Mouse (Mus musculus) CH12.LX (cell line): ENCODE results near the gene Ebf3. TPM values are rescaled to one million over a fixed set of nuclear protein-coding genes. Genes with fewer than 3 reads are reported as not detected.
A peak's percentile ranks its signal among the peaks of the same experiment; 100 is the strongest.

Experiments used
- DNase-seq: peaks from one replicate; pipeline ENCODE4 v3.0.0-alpha.2; 2013; ENCODE audit errors: extremely low read depth
- H3K27ac ChIP-seq: 2 replicates; pipeline ENCODE4 v1.5.1; 2012; ENCODE audit warnings: low read depth, mild to moderate bottlenecking, control low read depth, moderate library complexity; ENCODE audit not compliant: insufficient read depth
- H3K27me3 ChIP-seq: replicated peaks from 2 replicates; pipeline ENCODE3; 2012; ENCODE audit warnings: inconsistent platforms
- H3K36me3 ChIP-seq, 2 experiments: replicated peaks in 1 of 2; 2 replicates each; pipeline versions ENCODE3 to v1.6.1; 2012; ENCODE audit warnings: inconsistent platforms in 1 of 2, low read length in 1 of 2, mild to moderate bottlenecking in 1 of 2, mixed read lengths in 1 of 2, moderate library complexity in 1 of 2; ENCODE audit not compliant: control insufficient read depth in 1 of 2, insufficient read depth in 1 of 2
- H3K4me1 ChIP-seq, 2 experiments: 2 replicates each; pipeline ENCODE4 v1.6.1; 2012; ENCODE audit warnings: inconsistent platforms in 1 of 2, moderate library complexity in 1 of 2; ENCODE audit not compliant: insufficient read depth in 2 of 2, control insufficient read depth in 1 of 2
- H3K4me2 ChIP-seq: 2 replicates; pipeline ENCODE4 v1.6.1; 2012; ENCODE audit warnings: low read depth, mild to moderate bottlenecking, control low read depth; ENCODE audit not compliant: poor library complexity, insufficient read depth, severe bottlenecking
- H3K4me3 ChIP-seq, 3 experiments: fragments of 150-350 bp in 1 of 3; sonication (generic) in 1 of 3; replicated peaks in 1 of 3; 2 replicates each; pipeline versions ENCODE3 to v1.5.1; 2011 to 2012; ENCODE audit warnings: low read depth in 2 of 3, low read length in 2 of 3, mild to moderate bottlenecking in 2 of 3, moderate library complexity in 2 of 3, control low read depth in 1 of 3, improper control_type of control experiment in 1 of 3, inconsistent platforms in 1 of 3, mixed read lengths in 1 of 3; ENCODE audit not compliant: poor library complexity in 1 of 3
- H3K79me2 ChIP-seq: replicated peaks from 2 replicates; pipeline ENCODE4 v1.6.1; 2012; ENCODE audit warnings: mild to moderate bottlenecking, moderate library complexity; ENCODE audit not compliant: control insufficient read depth, poor library complexity, insufficient read depth, severe bottlenecking; ENCODE audit errors: extremely low read depth
- H3K9ac ChIP-seq: 2 replicates; pipeline ENCODE4 v1.6.1; 2012; ENCODE audit warnings: low read depth, mild to moderate bottlenecking, control low read depth, moderate library complexity; ENCODE audit not compliant: insufficient read depth
- H3K9me3 ChIP-seq: replicated peaks from 2 replicates; pipeline ENCODE3; 2012; ENCODE audit warnings: low read length, inconsistent platforms, mixed read lengths
- CHD1 ChIP-seq: IDR thresholded peaks from 2 replicates; pipeline ENCODE4 v1.6.1; 2012; ENCODE audit warnings: low read depth, low read length, improper control_type of control experiment, inconsistent platforms
- CTCF ChIP-seq, 2 experiments: IDR thresholded peaks in 1 of 2; conservative IDR thresholded peaks in 1 of 2; 2 replicates each; pipeline ENCODE4 v1.5.1; 2011 to 2012; ENCODE audit warnings: low read depth in 2 of 2, low read length in 2 of 2, improper control_type of control experiment in 1 of 2, inconsistent platforms in 1 of 2, mild to moderate bottlenecking in 1 of 2, moderate library complexity in 1 of 2
- ELF1 ChIP-seq: IDR thresholded peaks from 2 replicates; pipeline ENCODE4 v1.6.1; 2014; ENCODE audit warnings: low read depth, mild to moderate bottlenecking, inconsistent platforms, low read length, improper control_type of control experiment
- EP300 ChIP-seq: IDR thresholded peaks from 2 replicates; pipeline ENCODE4 v1.6.1; 2011; ENCODE audit warnings: low read length, improper control_type of control experiment
- GABPA ChIP-seq: IDR thresholded peaks from 2 replicates; pipeline ENCODE4 v1.6.1; 2012; ENCODE audit warnings: low read depth, low read length, improper control_type of control experiment, inconsistent platforms; ENCODE audit not compliant: insufficient replicate concordance
- HCFC1 ChIP-seq: IDR thresholded peaks from 2 replicates; pipeline ENCODE4 v1.6.1; 2012; ENCODE audit warnings: low read depth, mild to moderate bottlenecking, inconsistent platforms, low read length, improper control_type of control experiment
- JUND ChIP-seq: conservative IDR thresholded peaks from 2 replicates; pipeline ENCODE4 v1.6.1; 2011; ENCODE audit warnings: low read depth, low read length, improper control_type of control experiment
- KAT2A ChIP-seq: IDR thresholded peaks from 2 replicates; pipeline ENCODE4 v1.6.1; 2012; ENCODE audit warnings: low read length, improper control_type of control experiment, inconsistent platforms; ENCODE audit not compliant: insufficient replicate concordance
- MEF2A ChIP-seq: IDR thresholded peaks from 2 replicates; pipeline ENCODE4 v1.6.1; 2014; ENCODE audit warnings: low read depth, mild to moderate bottlenecking, inconsistent platforms, low read length, improper control_type of control experiment, borderline replicate concordance
- MYC ChIP-seq: IDR thresholded peaks from 2 replicates; pipeline ENCODE4 v1.6.1; 2011; ENCODE audit warnings: low read depth, mild to moderate bottlenecking, improper control_type of control experiment, low read length
- NELFE ChIP-seq: IDR thresholded peaks from 2 replicates; pipeline ENCODE4 v1.6.1; 2011; ENCODE audit warnings: low read depth, low read length, improper control_type of control experiment
- PAX5 ChIP-seq: IDR thresholded peaks from 2 replicates; pipeline ENCODE4 v1.6.1; 2012; ENCODE audit warnings: low read length, inconsistent platforms, mixed read lengths
- POLR2A ChIP-seq: IDR thresholded peaks from 2 replicates; pipeline ENCODE4 v1.6.1; 2011; ENCODE audit warnings: low read depth, mild to moderate bottlenecking, improper control_type of control experiment, low read length
- RAD21 ChIP-seq: IDR thresholded peaks from 2 replicates; pipeline ENCODE4 v1.6.1; 2011; ENCODE audit warnings: low read depth, mild to moderate bottlenecking, low read length, improper control_type of control experiment, moderate library complexity
- SIN3A ChIP-seq: IDR thresholded peaks from 2 replicates; pipeline ENCODE4 v1.6.1; 2012; ENCODE audit warnings: low read length, improper control_type of control experiment, inconsistent platforms
- TBP ChIP-seq: conservative IDR thresholded peaks from 2 replicates; pipeline ENCODE4 v1.6.1; 2011; ENCODE audit warnings: low read depth, low read length, improper control_type of control experiment
- TCF12 ChIP-seq: IDR thresholded peaks from 2 replicates; pipeline ENCODE4 v1.6.1; 2014; ENCODE audit warnings: low read depth, mild to moderate bottlenecking, inconsistent platforms, low read length, improper control_type of control experiment
- UBTF ChIP-seq: IDR thresholded peaks from 2 replicates; pipeline ENCODE4 v1.6.1; 2012; ENCODE audit warnings: low read depth, mild to moderate bottlenecking, inconsistent platforms, low read length, improper control_type of control experiment, moderate library complexity
- USF2 ChIP-seq: conservative IDR thresholded peaks from 2 replicates; pipeline ENCODE4 v1.6.1; 2011; ENCODE audit warnings: low read depth, low read length, improper control_type of control experiment
- ZNF384 ChIP-seq: IDR thresholded peaks from 2 replicates; pipeline ENCODE4 v1.6.1; 2012; ENCODE audit warnings: low read depth, low read length, improper control_type of control experiment, inconsistent platforms
- dilution Hi-C: fragments of 300-500 bp; cut with MboI; formaldehyde crosslinking; loops from 2 replicates; pipeline ENCODE4 v1.14.3; 2020; ENCODE audit warnings: low sequenced_read_pairs; ENCODE audit not compliant: extremely low pct_unique_long_range_greater_than_20kb, extremely low pct_ligation_motif_present
- in situ Hi-C: fragments of 300-500 bp; cut with MboI; formaldehyde crosslinking; loops from 3 replicates; pipeline ENCODE4 v1.14.3; 2019; ENCODE audit warnings: low sequenced_read_pairs, low pct_ligation_motif_present, low pct_unique_long_range_greater_than_20kb, mixed read lengths
- polyA plus RNA-seq: library from polyadenylated mRNA; unstranded; fragments of >175 nt; gene quantifications from 2 replicates; pipeline ENCODE4 v1.2.1, GENCODE M21; 2012; ENCODE audit warnings: low read depth; ENCODE audit not compliant: insufficient read length
- total RNA-seq, 2 experiments: library from RNA; depleted of rRNA; stranded (reverse); fragments of 300-350 nt in 1 of 2; fragments of >200 nt in 1 of 2; gene quantifications; 2 replicates each; pipeline ENCODE4 v1.2.3; 2012 to 2014

Ebf3 gene
- total and polyA plus RNA-seq, 3 experiments, result 0.10 to 0.89 TPM; not detected in 1

DNA sequence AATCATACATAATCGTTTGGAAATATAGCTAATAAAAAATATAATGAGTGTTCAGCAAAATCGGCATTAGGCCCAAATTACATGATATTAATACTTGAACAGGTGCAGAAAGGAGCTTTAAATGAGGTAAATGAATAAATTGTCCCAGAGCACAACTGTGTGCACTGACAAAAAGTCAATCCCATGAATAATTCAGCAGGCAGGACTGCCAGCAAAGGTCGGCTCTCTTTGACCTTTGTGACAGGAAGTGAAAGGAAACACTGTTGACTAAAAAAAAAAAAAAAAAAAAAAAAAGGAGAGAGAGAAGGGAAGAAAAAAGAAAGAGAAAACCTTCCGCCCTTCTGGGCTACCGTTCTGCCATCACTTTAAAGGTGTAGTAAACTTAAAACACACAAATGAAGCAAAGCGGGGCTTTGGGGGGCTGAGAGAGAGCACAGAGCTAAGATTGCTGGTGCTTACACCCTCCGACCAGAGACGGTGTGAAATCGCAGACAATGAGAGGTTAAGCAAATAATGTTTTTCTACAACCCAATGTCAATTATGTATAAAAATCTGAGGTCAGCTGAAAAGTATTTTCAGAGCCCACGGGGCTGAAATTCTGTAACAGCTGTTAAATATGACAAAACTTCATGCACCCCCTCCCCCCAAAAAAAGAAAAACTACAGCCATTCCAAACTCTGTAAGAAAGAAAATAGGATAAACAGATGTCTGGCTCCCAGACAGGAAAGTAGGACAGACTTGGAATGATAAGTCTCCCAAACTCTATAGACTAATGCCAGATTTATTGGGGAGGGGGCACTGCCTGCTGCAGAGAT, 11.1 kb downstream of the Ebf3 start:
- peaks cover 0 to 3% of the 10 kb centered on the region in 2 experiments; a peak in 2 of 4 replicates for H3K4me1 ChIP-seq
- dilution Hi-C loops (no loop called here), in situ Hi-C loops (no loop called here)
- H3K4me2 ChIP-seq, result no peak overlapping the region
- no peak overlapping the region for H3K9ac ChIP-seq
- no peaks in the 10 kb centered on the region for H3K79me2 ChIP-seq
- TF ChIP-seq CHD1 (no peak), MYC (no peak), USF2 (no peak), SIN3A (no peak), MEF2A (no peak), CTCF (conservative IDR thresholded peaks at IDR 0.05 in 1 of 2, IDR thresholded peaks at IDR 0.05 in 1 of 2; ENCODE audit: low read depth in 2 of 2, low read length in 2 of 2) (no peak), TCF12 (no peak), HCFC1 (peak; percentile 42), GABPA (no peak), NELFE (no peak), ZNF384 (peak; percentile 91), JUND (no peak)
- no peak overlapping the region for H3K4me3 ChIP-seq
- H3K36me3 ChIP-seq, result no peaks in the 10 kb centered on the region
- no peak for DNase-seq
- no peaks in the 10 kb centered on the region for H3K9me3 ChIP-seq
- H3K27me3 ChIP-seq, result peaks cover 3% of the 10 kb centered on the region
- H3K27ac ChIP-seq, result no peak overlapping the region

DNA sequence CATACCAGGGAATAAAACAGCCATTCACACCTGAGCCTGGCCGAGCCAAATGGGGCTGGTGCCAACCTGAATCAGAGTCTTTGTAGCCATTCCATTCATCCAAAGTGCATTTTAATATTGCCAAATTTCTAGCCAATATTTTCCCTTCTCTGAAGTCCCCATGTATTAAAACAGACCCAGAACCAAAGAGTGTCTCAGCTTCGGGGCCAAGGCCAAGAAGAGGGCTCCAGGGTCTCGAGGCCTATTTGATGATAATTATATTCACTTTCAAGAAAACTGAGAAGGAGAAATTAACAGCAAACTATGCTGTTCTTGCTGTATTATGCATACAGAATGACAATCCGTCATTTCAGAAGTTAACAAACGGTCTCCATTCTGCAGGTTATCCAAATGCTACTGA, 12.1 kb downstream of the Ebf3 start:
- no peak overlapping the region for H3K4me3 ChIP-seq
- no peak overlapping the region for H3K9ac ChIP-seq
- DNase-seq, result no peak
- H3K9me3 ChIP-seq, result no peaks in the 10 kb centered on the region
- no peaks in the 10 kb centered on the region for H3K36me3 ChIP-seq
- peaks cover 0 to 3% of the 10 kb centered on the region in 2 experiments; a peak in 2 of 4 replicates for H3K4me1 ChIP-seq
- no peak overlapping the region for H3K4me2 ChIP-seq
- H3K27ac ChIP-seq, result no peak overlapping the region
- H3K27me3 ChIP-seq, result peaks cover 3% of the 10 kb centered on the region
- H3K79me2 ChIP-seq, result no peaks in the 10 kb centered on the region
- dilution Hi-C loops (no loop called here), in situ Hi-C loops (no loop called here)
- TF ChIP-seq KAT2A (no peak), EP300 (no peak), MYC (no peak), TBP (no peak), POLR2A (no peak), CHD1 (no peak), ELF1 (no peak), PAX5 (no peak), RAD21 (no peak), JUND (no peak), NELFE (no peak), UBTF (no peak)
